Mouse (Mus musculus) right cerebral cortex, adult 2 months (tissue): ENCODE data around the gene Dmxl2.

Source experiments
- DNase-seq, 2 experiments: peaks; one replicate each; pipeline ENCODE4 v3.0.0; 2021 to 2022; ENCODE audit warnings: low spot score in 2 of 2

The Dmxl2 gene

DNA sequence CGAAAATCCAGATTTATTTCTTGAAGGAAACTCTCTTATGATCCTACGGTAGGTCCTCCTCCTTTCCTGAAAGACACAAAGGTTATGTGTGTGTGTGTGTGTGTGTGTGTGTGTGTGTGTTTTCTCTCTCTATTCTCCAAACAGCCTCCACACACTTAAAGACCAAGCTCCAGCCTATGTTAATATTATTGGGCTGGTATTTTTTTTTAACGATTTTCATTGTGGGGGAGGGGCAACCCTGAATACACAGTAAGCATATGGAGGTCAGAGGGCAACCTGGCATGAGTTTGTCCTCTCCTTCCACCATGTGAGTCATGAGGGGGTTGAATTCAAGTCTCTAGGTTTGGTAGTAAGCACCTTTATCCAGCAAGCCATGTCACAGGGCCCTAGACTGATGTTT lies 1.6 kb downstream of the Dmxl2 start:
- no peak for DNase-seq

DNA sequence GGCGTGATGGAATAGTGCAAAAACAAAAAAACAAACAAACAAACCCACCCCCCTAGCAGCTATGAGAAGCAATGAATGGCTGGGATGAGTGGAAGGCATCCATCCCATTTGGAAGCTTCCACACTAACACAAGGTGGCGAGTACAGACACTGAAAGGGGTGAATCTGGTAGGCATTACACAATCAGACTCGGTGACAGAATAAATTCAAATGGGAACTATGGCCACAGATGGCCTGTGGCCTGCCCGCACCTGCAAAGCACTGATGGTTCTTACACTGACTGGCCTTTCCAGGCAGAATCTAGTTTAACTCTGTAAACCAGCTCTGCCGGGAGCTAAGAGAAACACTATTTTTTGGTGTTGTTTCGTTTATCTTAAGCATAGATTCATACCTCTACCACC lies 2.1 kb downstream of the Dmxl2 start:
- no peak for DNase-seq

DNA sequence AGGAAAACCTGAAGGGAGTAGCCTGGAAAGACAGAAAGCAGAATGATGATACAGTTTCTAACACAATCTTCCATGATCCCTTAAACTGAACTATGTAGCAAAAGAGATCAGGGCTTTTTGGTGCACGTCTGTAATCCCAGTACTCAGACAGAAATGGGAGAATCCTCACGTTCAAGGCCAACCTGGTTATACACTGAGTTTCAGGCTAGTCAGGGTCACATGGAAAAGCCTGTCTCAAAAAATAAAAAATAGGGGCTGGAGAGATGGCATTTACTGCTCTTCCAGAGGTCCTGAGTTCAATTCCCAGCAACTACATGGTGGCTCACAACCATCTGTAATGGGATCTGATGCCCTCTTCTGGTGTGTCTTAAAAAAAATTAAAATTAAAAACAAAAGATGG lies 11.0 kb downstream of the Dmxl2 start:
- DNase-seq = no peak

DNA sequence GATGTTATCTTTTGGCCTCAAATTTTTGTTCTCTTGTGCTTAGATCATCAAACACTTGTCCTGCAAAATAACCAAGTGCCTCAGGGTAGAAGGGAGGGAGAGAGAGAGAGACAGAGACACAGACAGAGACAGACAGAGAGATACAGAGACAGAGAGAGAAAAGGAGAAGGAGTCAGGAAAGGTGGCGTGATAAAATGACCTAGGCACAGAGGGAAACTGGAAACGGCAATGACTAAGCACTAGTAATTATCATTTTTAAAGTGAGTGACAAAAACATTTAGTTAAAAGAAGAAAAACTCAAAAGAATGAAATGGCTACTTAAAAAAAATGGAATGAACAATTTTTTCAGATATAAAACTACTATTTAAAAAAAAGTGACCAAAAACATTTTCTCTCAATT lies 11.8 kb downstream of the Dmxl2 start:
- DNase-seq = no peak

DNA sequence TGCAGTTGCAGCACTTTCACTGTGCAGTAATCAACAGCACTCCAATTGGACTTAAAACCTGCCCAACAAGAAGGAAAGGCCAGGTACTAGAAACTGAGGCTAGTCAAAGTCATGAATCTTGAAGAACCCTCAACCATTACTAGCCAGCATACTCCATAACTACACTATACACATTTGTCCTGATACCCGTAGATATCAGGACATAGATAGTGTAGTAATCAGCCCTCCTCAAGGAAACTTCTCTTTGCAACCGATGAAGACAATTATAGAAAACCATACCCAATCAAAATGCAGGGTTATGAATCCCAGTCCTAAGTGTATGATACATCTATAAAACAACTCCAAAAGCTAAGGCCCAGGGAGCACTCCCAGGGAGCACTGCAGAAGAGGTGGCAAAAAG lies 16.5 kb downstream of the Dmxl2 start:
- DNase-seq = no peak

DNA sequence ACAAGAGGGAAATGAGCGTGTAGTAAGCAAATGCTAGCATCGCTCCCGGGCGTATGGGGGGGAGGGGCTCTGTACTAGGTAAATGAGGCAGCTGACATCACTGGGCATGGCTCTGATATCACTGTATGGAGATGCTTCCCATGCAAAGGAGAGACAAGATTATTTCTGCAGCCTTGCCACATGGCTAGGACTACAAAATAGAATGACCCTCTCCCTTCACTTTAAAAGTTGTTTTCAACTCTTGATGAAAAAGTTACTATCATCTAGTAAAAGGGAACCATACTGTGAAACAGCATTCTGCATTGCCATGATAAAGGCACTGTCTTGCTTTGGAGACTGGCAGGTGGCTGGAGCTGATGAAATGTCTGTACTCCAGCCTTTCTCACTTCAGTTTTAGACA lies 18.2 kb downstream of the Dmxl2 start:
- DNase-seq = no peak

DNA sequence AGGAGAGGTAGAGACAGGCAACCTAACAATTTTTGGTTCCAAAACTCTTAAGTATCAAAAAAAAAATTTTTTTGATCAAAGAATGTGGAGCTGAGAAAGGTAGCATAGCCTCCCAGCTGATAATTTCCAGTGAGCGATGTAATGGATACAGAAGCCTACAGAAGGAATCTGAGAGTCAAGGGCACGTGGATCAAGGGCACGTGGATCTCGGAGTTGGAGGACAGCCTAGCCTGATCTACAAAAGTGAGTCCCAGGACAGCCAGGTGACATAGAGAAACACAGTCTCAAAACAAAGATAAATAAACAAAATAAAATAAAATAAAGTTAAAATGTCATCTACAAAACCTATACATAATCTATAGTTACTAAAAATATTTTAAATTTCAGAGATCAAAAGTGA lies 18.7 kb downstream of the Dmxl2 start:
- no peak for DNase-seq

DNA sequence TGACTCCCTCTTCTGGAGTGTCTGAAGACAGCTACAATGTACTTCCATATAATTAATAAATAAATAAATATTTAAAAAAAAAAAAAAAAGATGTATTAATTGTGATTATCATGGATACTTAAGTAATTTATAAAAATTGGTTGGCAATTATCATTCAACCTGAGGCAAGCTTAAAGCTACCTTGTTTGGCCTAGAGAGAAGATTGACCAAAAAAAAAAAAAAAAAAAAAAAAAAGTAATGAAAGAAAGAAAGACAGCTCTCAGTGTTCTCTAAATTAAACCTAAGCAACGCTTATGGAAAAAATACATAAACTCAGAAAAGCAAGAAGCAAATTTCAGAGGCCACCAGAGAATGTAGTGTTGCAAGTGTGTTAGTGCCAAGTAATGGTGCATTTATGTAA lies 22.4 kb downstream of the Dmxl2 start:
- DNase-seq = no peak

DNA sequence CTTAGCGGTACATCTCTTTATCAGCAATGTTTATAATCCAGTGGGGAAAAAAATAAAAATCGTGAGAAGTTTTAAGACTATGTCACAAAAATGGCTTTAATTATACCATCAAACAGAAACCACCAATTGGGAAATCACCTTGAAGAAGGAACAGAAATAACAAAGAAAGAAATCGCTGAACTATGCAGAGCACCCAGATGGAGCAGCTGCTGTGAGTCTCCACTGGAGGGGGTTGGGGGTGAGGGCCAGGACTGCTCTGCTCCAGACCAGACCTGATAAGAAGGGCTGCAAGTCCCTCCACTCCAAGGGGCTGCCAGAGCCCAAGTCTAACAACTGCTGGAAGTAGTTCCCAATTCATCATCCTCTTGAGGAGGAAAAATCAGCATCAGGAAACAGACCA lies 23.3 kb downstream of the Dmxl2 start:
- DNase-seq = no peak

DNA sequence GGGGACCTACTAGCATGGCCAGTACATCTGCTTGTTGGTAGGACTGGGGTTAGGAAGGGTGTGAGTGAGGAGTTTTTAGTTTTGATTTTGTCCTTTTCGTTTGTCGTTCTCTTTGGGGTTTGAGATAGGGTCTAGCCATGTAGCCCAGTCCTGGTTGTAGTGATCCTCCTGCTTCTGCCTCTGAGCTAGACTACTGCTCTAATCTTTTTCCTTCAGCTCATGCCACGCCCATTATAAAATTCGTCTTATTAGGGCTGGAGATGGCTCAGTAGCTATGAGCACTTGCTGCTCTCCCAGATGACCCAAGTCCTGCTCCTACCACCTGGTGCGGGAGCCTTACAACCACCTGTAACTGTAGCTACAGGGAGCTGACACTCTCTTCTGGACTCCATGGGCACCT lies 26.9 kb downstream of the Dmxl2 start:
- no peak for DNase-seq

DNA sequence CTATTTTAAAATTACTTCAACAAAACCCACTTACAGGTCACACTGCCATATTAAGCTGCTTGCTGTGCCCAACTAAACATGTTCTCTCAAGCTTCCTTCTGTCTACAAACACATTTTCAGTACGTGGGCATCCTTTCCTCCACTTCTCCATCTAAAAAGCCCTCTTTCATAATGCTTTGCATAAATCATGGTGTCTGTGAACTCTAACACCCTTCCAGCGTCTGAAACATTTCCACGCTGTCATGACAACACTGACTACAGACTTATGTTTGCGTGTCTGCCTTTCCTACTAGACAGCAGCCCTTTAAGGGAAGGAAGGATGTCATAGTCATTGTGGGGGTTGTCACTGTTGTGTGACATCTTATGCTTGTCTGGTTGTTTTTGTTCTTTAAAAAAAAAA lies 27.4 kb downstream of the Dmxl2 start:
- peak in 1 of 2 experiments; percentile 22 for DNase-seq

DNA sequence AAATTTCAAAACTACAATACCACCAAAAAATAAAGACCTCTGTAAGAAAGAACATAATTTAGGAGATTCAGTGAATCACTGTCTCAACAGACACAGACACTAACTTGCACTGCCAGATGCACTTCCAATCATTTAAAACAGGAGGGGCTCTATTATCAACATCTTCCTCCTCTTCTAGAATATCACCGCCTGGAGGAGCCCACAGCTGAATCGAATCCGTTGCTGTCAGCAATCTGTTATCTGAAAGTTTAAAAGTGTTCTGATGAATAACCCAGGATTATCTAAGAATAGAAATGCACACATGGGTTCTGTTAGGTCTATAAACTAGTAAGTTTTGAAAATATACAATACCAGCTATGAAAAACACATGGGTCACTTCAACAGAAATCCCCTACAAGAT lies 28.6 kb downstream of the Dmxl2 start:
- no peak for DNase-seq

DNA sequence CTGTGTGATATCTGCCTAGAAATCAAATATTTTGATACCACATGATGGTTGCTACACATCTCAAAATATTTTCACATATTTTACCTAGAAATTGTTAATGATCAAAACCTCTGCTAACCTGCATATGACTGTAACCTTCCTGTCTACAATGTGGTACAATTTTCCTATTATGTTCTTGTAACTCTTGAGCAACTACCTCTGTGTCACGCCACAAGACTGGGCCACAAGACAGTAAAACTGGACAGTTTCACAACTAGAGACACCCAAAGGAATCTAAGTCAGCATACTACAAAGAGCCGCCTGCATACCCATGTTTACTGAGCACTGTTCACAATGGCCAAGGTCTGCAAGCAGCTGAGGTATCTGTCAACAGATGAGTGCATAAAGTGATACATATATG lies 32.1 kb downstream of the Dmxl2 start:
- no peak for DNase-seq

DNA sequence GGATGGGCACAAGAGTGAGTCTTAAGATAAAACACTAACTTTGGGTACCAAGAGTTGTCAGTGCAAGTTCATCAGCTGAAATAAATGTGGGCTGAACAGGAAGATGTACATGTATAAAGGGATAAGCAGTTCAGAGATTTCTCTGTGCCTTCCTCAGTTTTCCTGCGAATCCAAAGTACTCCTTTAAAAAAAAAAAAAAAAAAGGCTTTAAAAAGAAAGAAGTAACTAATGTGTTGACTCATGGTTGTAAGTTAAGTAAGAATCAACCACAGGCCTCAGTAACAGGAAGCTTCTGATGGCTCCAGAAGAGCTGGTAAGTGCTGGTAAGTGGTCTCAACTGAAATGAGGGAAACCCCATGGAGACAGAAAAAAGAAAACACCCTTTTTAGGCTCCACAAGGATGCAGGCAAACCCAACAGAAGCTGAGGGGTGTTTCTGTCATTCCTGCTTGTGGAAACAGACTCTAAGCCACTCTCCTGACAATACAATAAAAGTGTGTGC lies 33.9 kb downstream of the Dmxl2 start:
- no peak for DNase-seq

DNA sequence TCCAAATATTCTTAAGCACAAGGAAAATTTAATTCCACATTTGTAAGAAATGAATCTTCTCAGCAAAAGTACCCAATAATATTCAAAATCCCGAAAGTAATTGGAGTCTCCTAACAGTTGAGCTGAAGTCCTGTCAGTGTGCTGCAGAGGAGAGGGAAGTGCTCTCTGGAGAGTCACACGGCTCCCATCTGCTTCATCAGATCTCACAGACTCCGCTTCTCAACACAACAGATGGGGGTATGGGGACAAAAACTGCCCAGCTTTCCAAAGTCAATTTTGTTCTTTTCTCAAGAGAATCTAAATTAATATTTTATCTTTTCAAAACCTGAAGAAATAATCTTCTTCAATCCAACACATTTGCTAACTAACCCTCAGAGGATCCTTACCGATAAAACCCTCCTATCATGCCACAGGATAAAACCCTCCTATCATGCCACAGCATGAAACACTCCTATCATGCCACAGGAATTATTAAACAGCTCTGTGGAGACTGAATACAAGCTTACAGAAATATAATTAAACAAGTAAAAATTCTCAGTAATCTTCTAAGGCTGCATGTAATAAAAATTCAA lies 37.9 kb downstream of the Dmxl2 start:
- DNase-seq = no peak

DNA sequence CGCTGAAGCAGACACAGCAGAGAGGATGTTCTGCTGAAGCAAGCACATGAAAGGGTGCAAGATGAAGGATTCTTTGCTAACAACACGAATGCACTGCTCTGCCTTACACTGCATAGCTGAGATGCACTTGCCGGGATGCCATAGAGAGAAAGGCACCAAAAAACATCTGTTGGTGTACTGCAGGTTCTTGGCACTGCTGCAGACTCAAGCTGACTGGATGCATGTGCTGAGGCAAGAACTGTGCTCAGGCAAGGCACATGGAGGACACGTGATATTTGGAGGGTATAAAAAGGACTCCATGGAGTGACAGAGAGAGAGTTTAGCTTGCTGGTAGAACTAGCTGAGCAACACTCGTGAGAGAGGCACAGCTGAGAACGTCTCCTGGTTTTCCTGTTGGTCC lies 62.4 kb downstream of the Dmxl2 start:
- DNase-seq = no peak

DNA sequence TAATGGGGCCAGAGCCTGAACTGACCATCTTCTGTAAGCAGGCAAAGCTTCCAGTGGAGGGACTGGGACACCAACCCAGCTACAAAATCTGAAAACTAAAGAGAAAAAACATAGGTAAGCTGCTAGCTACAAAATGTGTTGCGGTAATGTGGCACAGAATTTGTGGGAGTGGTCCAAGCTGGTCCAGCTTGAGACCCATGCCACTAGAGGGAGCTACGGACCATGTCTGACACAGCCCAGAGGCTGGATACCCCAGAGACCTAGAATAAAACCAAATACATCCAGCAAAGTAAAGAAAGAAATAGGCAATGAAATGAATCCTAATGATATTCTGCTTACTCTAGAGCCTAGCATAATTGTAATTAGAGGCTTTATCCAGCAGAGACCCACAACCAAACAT lies 63.2 kb downstream of the Dmxl2 start:
- DNase-seq = peak in 1 of 2 experiments; percentile 31

DNA sequence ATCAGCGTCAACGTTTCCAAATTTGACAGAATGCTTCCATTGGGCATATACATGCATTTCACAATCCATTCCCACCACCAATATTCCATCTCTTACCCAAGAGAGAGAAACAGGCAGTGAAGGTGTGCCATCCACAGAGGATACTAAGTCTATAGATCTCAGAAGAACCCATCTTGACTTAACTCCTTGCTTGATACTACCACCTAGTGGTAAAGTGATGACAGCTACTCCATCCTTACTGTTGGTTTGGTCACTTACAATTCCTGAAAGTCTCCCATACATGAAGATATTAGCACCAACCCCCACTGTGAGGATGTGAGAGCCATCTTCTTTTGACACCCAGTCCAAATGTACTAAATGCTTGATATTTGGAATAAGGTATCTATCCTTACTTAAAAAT lies 85.2 kb downstream of the Dmxl2 start:
- DNase-seq = no peak

DNA sequence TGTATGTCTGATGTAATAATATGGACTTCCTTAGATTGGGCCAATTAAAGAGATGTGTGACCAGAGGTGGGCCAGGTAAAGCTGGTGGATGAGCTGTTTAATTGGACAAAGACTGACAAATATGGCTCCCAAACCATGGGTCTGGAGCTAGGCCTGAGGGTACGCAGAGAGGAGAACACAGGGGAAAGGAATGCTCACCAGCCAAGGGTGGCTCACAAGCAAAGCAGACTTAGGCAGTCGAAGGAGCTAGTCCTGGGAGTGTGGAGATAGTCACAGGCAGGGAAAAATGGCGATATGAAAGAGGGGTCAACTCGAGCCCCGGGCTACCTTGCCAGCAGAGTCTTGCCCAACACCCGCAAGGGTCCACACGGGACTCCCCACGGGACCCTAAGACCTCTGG lies 144.7 kb downstream of the Dmxl2 start:
- DNase-seq = no peak

DNA sequence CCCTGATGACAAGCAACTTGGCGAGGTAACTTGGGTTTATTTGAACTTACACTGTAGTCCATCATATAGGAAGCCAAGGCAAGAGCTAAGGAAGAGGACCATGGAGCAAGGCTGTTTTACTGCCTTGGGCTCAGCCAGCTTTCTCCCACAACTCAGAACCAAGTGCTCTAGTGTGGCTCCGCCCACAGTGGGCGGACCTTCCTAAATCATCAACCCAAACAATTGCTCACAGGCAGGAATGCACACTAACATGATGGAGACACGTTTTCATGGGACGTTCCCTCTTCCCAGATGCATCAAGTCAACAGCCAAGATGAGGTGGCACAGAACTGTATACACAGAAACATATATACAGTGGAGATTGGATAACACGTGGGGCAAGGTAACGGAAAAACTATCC lies 159.4 kb downstream of the Dmxl2 start:
- no peak for DNase-seq

DNA sequence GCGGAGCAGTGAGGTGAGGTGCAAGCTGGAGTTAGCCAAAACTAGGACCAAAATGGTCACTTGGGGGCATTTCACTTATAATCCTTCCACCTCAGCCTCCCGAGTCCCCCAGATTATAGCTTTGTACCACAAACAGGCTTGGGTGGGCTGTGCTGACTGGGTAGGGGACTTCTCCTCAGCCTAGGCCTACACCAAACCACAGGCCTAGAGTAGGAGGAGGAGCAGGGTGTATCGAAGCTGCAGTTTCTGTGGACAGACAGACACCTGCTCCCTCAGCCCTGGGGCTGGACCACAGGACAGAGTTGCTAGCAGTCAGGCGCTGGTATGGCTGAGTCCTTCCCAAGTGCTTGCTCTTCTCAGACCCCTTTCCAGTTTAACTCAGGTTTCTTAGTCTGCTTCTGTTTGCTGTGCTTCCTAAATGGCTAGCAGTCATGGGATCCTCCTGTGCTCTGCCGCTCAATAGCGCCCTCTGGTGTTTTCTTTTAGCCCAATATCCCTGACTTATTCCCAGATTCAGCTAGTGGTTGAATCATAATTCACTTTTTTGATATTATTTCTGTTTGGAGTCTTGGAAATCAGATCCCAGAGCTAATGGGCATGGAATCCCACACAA lies 164.8 kb downstream of the Dmxl2 start:
- DNase-seq = peak; percentile 69 to 78

DNA sequence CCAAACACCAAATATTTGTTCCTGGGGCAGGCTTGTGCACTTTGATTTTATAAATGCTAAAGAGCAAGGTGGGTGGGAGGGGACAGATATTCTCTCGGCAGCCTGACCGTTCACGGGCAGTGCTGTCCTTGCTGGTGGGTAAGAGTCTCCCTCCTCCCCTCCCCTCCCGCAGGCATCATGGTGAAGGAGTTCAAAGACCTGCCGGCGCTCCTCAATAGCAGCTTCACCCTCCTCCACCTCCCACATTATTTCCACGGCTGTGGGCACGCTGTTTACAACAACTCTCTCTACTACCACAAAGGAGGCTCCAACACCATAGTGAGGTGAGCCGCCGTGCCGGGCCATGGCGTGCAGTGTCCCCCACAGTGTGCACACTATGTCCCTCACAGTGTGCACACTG lies 165.8 kb downstream of the Dmxl2 start:
- no peak for DNase-seq

DNA sequence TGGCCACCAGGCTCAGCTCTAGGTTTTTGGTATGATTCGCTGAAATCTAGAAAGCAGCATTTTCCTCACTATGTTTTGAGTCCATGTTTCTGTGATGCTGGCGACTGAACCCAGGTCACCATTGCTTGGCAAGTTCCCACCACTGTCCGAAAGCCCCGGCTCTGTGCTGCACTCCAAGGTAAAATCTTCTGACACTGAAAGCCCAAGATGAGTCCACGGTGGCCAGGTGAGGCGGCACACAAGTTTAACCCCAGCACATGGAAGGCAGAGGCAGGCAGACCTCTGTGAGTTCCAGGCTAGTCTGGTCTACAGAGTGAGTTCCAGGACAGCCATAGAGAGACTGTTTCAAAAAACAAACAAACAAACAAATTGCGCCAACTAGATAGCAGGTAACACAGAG lies 172.2 kb downstream of the Dmxl2 start:
- no peak for DNase-seq

DNA sequence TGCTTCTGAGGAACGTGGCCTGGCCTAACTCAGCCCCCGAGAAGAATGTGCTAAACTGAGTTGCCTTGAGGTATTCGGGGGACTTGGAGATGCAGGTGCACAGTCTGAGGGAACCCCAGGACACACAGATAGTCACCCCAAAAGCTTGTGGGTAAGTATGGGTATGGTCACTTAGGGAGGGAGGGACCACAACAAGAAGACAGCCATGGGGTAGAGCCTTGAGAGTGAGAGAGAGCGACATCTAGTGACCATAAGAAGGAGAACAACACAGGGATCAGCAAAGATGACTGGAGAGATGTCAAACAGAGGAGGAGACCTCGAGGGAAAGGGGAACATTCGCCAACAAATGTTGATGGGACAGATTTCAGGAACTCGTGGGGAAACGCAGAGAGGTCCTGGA lies 178.0 kb downstream of the Dmxl2 start:
- DNase-seq = peak in 1 of 2 experiments; percentile 30
